Mouse (Mus musculus) adrenal gland, postnatal 14 days (tissue): Measurements from ENCODE around the gene Bmpr1b. TPM values are rescaled to one million over a fixed set of nuclear protein-coding genes. Genes with fewer than 3 reads are reported as not detected.

Source experiments
- DNase-seq: peaks from one replicate; pipeline ENCODE4 v3.0.0; 2021; ENCODE audit warnings: mixed read lengths
- total RNA-seq: library from RNA; stranded (reverse); gene quantifications from 2 replicates; pipeline ENCODE4 v1.2.3, GENCODE M21; 2021

The Bmpr1b gene
- total RNA-seq, 1 experiment from 2014 or later: 0.74 TPM

- DNase-seq: no peak
These were observed 56.0 kb downstream of the Bmpr1b start for GRCm38 (mm10) chr3:142113208-142113607.

GRCm38 (mm10) chr3:142106227-142106626 lies 63.0 kb downstream of the Bmpr1b start:
- no peak for DNase-seq

GRCm38 (mm10) chr3:142104027-142104805 lies 65.0 kb downstream of the Bmpr1b start:
- no peak for DNase-seq

- no peak for DNase-seq
These were observed 65.6 kb downstream of the Bmpr1b start for GRCm38 (mm10) chr3:142103622-142104021.

- DNase-seq: no peak
These were observed 70.1 kb downstream of the Bmpr1b start for GRCm38 (mm10) chr3:142099151-142099550.

GRCm38 (mm10) chr3:142094049-142094448 lies 75.2 kb downstream of the Bmpr1b start:
- DNase-seq: no peak

- no peak for DNase-seq
These were observed 79.5 kb downstream of the Bmpr1b start for GRCm38 (mm10) chr3:142089684-142090083.

- DNase-seq: no peak
These were observed 83.3 kb downstream of the Bmpr1b start for GRCm38 (mm10) chr3:142085938-142086337.

- no peak for DNase-seq
These were observed 85.1 kb downstream of the Bmpr1b start for GRCm38 (mm10) chr3:142084091-142084490.

GRCm38 (mm10) chr3:142077723-142078302 lies 91.4 kb downstream of the Bmpr1b start:
- DNase-seq: no peak

- DNase-seq: no peak
These were observed 97.6 kb downstream of the Bmpr1b start for GRCm38 (mm10) chr3:142071601-142072000.

- no peak for DNase-seq
These were observed 102.4 kb downstream of the Bmpr1b start for GRCm38 (mm10) chr3:142066792-142067346.

GRCm38 (mm10) chr3:142065111-142065510 lies 104.1 kb downstream of the Bmpr1b start:
- no peak for DNase-seq

GRCm38 (mm10) chr3:142063536-142064226 lies 105.5 kb downstream of the Bmpr1b start:
- DNase-seq: no peak

- DNase-seq: no peak
These were observed 108.0 kb downstream of the Bmpr1b start for GRCm38 (mm10) chr3:142061267-142061666.

GRCm38 (mm10) chr3:142059890-142060289 lies 109.3 kb downstream of the Bmpr1b start:
- no peak for DNase-seq

- DNase-seq: no peak
These were observed 118.5 kb downstream of the Bmpr1b start for GRCm38 (mm10) chr3:142050681-142051080.

GRCm38 (mm10) chr3:142049610-142050009 lies 119.6 kb downstream of the Bmpr1b start:
- DNase-seq: no peak

- no peak for DNase-seq
These were observed 120.1 kb downstream of the Bmpr1b start for GRCm38 (mm10) chr3:142049093-142049492.

- no peak for DNase-seq
These were observed 120.7 kb downstream of the Bmpr1b start for GRCm38 (mm10) chr3:142048493-142048892.

GRCm38 (mm10) chr3:142043463-142043862 lies 125.8 kb downstream of the Bmpr1b start:
- DNase-seq: no peak

GRCm38 (mm10) chr3:142043006-142043405 lies 126.2 kb downstream of the Bmpr1b start:
- no peak for DNase-seq

- DNase-seq: no peak
These were observed 128.9 kb downstream of the Bmpr1b start for GRCm38 (mm10) chr3:142040345-142040744.
